Mouse (Mus musculus): ENCODE measurements at regions not wholly inside any gene's neighbourhood (a gene's known extent, or its start where the extent isn't known, plus 50 kb on each side); places are given as distances from the start of the nearest gene placed in this dataset.

GRCm38 (mm10) chr10:37457384-37457783 is 318.7 kb upstream of the Marcks start:
- TF ChIP-seq CTCF (IDR thresholded peaks at IDR 0.05; ENCODE audit: low read depth) (no peak), EP300 (IDR thresholded peaks at IDR 0.05; ENCODE audit: low read depth) (no peak)
